Mouse (Mus musculus) inflammation-experienced regulatory T-cells, adult 6 months (primary cell): ENCODE measurements around the gene Pik3cd. TPM values are rescaled to one million over a fixed set of nuclear protein-coding genes. Genes with fewer than 3 reads are reported as not detected.
A peak's percentile ranks its signal among the peaks of the same experiment; 100 is the strongest.

Experiments used
- ATAC-seq: one replicate; pipeline ENCODE4 v1.8.0; 2017
- polyA plus RNA-seq, 3 experiments: library from polyadenylated mRNA; unstranded; fragments of 100-300 nt; shearing (Covaris generic); gene quantifications; one replicate each; pipeline ENCODE4 v1.2.1; 2017

The Pik3cd gene
- polyA plus RNA-seq, 3 experiments from 2014 or later = 108 to 124 (median 115) TPM

- ATAC-seq = no peak
Observed at GRCm38 (mm10) chr4:149688861-149689260, 13.5 kb downstream of the Pik3cd start.

GRCm38 (mm10) chr4:149684841-149685623, 17.3 kb downstream of the Pik3cd start:
- ATAC-seq = no peak

GRCm38 (mm10) chr4:149683875-149684274, 18.5 kb downstream of the Pik3cd start:
- ATAC-seq = peak; percentile 23

- no peak for ATAC-seq
Observed at GRCm38 (mm10) chr4:149679056-149679770, 23.2 kb downstream of the Pik3cd start.

GRCm38 (mm10) chr4:149678006-149678405, 24.4 kb downstream of the Pik3cd start:
- ATAC-seq = no peak

- no peak for ATAC-seq
Observed at GRCm38 (mm10) chr4:149675378-149676261, 26.8 kb downstream of the Pik3cd start.

- no peak for ATAC-seq
Observed at GRCm38 (mm10) chr4:149674814-149675377, 27.5 kb downstream of the Pik3cd start.

GRCm38 (mm10) chr4:149672747-149673146, 29.6 kb downstream of the Pik3cd start:
- no peak for ATAC-seq

- ATAC-seq = no peak
Observed at GRCm38 (mm10) chr4:149671175-149671574, 31.2 kb downstream of the Pik3cd start.

GRCm38 (mm10) chr4:149665692-149666090, 36.7 kb downstream of the Pik3cd start:
- peak; percentile 4 for ATAC-seq

- ATAC-seq = no peak
Observed at GRCm38 (mm10) chr4:149665016-149665691, 37.2 kb downstream of the Pik3cd start.

GRCm38 (mm10) chr4:149663849-149664503, 38.4 kb downstream of the Pik3cd start:
- peak; percentile 46 for ATAC-seq

- ATAC-seq = no peak
Observed at GRCm38 (mm10) chr4:149661967-149662589, 40.3 kb downstream of the Pik3cd start.

GRCm38 (mm10) chr4:149660598-149660997, 41.8 kb downstream of the Pik3cd start:
- ATAC-seq = no peak

GRCm38 (mm10) chr4:149659495-149660116, 42.8 kb downstream of the Pik3cd start:
- ATAC-seq = no peak

GRCm38 (mm10) chr4:149657858-149658416, 44.4 kb downstream of the Pik3cd start:
- peak; percentile 94 for ATAC-seq

GRCm38 (mm10) chr4:149654232-149654631, 48.1 kb downstream of the Pik3cd start:
- no peak for ATAC-seq

- ATAC-seq = no peak
Observed at GRCm38 (mm10) chr4:149650493-149651193, 51.7 kb downstream of the Pik3cd start.
